Mouse (Mus musculus): ENCODE data around the gene Kng2. TPM values are rescaled to one million over a fixed set of nuclear protein-coding genes. Genes with fewer than 3 reads are reported as not detected.
"Not testable (repeated sequence)": the region's sequence is repeated elsewhere in the genome, so short reads cannot be mapped to it uniquely, and the experiment has no call there.

The Kng2 gene
- polyA plus RNA-seq, 1 experiment from 2014 or later = not detected

DNA sequence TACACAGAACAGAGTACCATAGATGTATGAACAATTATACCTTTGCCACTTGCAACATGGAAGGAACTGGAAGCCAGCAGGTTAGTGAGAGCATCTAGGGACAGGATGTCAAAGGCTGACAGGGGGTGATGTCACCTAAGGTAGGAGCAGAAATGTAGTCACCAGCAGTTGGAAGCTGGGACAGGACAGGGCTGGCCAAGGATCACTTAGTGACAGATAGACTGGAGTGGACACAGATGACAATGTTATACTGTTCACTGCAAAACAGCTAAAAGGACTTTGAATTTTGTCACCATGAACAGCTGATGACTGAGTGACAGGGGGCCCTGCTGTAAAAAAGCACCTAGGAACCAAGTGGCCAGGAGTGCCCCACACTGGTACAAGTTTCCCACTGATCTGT lies 2.7 kb downstream of the Kng2 start:
- ATAC-seq = no peak
- H3K36me3 ChIP-seq = no peaks in the 10 kb centered on the region
- no peaks in the 10 kb centered on the region for H3K9me3 ChIP-seq
- no peak overlapping the region for H3K9ac ChIP-seq (replicated peaks)
- H3K4me1 ChIP-seq (replicated peaks) = no peaks in the 10 kb centered on the region
- H3K27ac ChIP-seq = no peak overlapping the region
- H3K4me3 ChIP-seq (replicated peaks) = no peak overlapping the region
- no peaks in the 10 kb centered on the region for H3K27me3 ChIP-seq
- H3K4me2 ChIP-seq (replicated peaks) = no peak overlapping the region

- no peak overlapping the region for H3K4me2 ChIP-seq (replicated peaks)
- ATAC-seq = no peak
- no peaks in the 10 kb centered on the region for H3K9me3 ChIP-seq
- 36% methylated on average over 6 of the region's 6 CpGs for WGBS
- peaks cover 9% of the 10 kb centered on the region for H3K4me1 ChIP-seq (replicated peaks)
- H3K9ac ChIP-seq (replicated peaks) = no peak overlapping the region
- no peak overlapping the region for H3K4me3 ChIP-seq (replicated peaks)
- no peaks in the 10 kb centered on the region for H3K27me3 ChIP-seq
- H3K36me3 ChIP-seq = no peaks in the 10 kb centered on the region
- no peak overlapping the region for H3K27ac ChIP-seq
Measured at GRCm38 (mm10) chr16:23025111-23025510, 4.2 kb downstream of the Kng2 start.

DNA sequence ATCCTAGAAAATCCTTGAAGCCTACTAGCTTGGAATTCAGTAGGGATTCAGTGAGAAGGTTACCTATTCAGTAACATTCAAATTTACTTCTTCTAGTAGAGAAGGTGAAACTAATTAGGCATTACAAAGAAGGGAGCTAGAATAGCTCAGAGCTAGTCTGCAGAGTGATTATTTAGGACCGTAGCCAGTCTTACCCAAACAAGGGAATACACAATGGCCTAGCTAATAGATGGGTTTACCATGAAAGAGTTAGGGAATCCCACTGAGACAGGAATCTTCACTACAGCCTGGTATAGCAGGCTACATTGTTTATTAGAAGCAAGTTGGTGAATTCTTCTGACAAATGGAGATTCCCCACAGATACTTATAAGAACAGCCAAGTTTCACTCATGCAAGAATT lies 8.7 kb downstream of the Kng2 start:
- not testable (repeated sequence) for H3K9me3 ChIP-seq; H3K9ac ChIP-seq (replicated peaks); ATAC-seq; H3K4me1 ChIP-seq (replicated peaks); H3K36me3 ChIP-seq; H3K27me3 ChIP-seq; H3K27ac ChIP-seq; H3K4me2 ChIP-seq (replicated peaks); H3K4me3 ChIP-seq (replicated peaks)
- WGBS = 6% methylated on average over 1 of the region's 1 CpGs

- H3K4me2 ChIP-seq (replicated peaks) = not testable (repeated sequence)
- WGBS = 56% methylated on average over 8 of the region's 8 CpGs
Measured at GRCm38 (mm10) chr16:23014645-23015044, 14.6 kb downstream of the Kng2 start.

GRCm38 (mm10) chr16:23013786-23014185 lies 15.5 kb downstream of the Kng2 start:
- H3K36me3 ChIP-seq; H3K9me3 ChIP-seq; H3K27me3 ChIP-seq; H3K27ac ChIP-seq; ATAC-seq; H3K9ac ChIP-seq (replicated peaks); H3K4me1 ChIP-seq (replicated peaks); H3K4me3 ChIP-seq (replicated peaks); H3K4me2 ChIP-seq (replicated peaks): not testable (repeated sequence)
- 91% methylated on average over 2 of the region's 2 CpGs for WGBS

More at GRCm38 (mm10) chr16:23014645-23015044, 14.6 kb downstream of the Kng2 start:
- H3K4me1 ChIP-seq (replicated peaks); H3K27me3 ChIP-seq; H3K9ac ChIP-seq (replicated peaks); H3K9me3 ChIP-seq; H3K4me3 ChIP-seq (replicated peaks); H3K27ac ChIP-seq; ATAC-seq; H3K36me3 ChIP-seq: not testable (repeated sequence)

DNA sequence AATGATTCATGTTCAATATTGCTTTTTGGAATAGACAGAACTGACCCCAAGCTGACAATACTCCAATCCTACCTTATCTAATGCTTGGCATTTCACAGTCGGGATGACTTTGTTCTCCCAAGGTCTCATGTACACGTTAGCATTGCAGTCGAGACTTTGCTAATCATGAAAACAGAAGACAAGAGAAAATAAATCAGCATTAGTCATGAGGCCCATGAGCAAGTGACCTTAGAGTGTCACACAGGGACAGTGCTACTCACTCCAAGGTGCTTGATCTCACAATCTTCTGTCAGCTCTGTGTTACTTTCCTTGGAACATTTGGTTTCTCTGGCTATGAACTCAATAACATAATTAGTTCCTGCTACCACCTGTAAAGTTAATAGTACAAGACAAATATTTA lies 32.3 kb downstream of the Kng2 start:
- not testable (repeated sequence) for H3K9me3 ChIP-seq; H3K4me1 ChIP-seq (replicated peaks); H3K4me3 ChIP-seq (replicated peaks); H3K9ac ChIP-seq (replicated peaks); H3K4me2 ChIP-seq (replicated peaks); H3K36me3 ChIP-seq; ATAC-seq; H3K27ac ChIP-seq; H3K27me3 ChIP-seq
- 90% methylated on average over 3 of the region's 3 CpGs for WGBS

DNA sequence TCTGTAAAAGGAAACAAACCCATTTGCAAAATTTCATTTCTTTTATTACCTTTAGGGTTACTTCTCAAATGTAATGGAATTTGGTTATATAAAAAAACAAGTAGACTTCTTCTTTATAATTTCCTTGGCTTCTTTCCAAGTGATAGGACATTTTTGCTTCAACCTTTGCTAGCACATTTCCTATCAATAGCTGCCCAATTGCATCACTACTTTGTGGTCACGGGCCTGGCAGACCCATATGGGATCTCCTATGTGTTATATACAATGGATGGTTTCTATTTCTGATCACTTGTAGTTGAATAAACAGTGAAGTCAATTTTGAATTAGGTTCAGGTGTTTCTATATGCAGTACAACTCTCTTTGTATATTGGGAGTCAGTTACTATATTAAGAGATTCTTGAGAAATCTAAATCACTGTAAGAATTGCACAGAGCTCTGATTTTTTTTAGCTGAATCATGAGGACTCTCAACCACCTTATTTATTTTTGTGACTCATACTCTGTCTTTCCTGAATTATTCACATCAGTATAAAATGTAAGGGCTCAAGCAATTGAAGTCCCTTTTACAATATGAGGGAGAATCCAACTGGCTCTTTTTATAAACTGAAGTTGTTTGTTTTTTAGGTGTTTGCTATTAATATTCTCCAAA lies 61.8 kb downstream of the Kng2 start:
- 62% methylated on average over 1 of the region's 1 CpGs for WGBS
- no peak overlapping the region for H3K4me3 ChIP-seq (replicated peaks)
- no peak overlapping the region for H3K4me2 ChIP-seq (replicated peaks)
- ATAC-seq = no peak
- H3K27me3 ChIP-seq = no peaks in the 10 kb centered on the region
- H3K9ac ChIP-seq (replicated peaks) = no peak overlapping the region
- no peaks in the 10 kb centered on the region for H3K36me3 ChIP-seq
- no peaks in the 10 kb centered on the region for H3K9me3 ChIP-seq
- no peaks in the 10 kb centered on the region for H3K4me1 ChIP-seq (replicated peaks)
- H3K27ac ChIP-seq = no peak overlapping the region

GRCm38 (mm10) chr16:22963293-22963692 lies 66.0 kb downstream of the Kng2 start:
- H3K27ac ChIP-seq = no peak overlapping the region
- H3K9me3 ChIP-seq = no peaks in the 10 kb centered on the region
- no peak for ATAC-seq
- no peak overlapping the region for H3K9ac ChIP-seq (replicated peaks)
- H3K4me1 ChIP-seq (replicated peaks) = no peaks in the 10 kb centered on the region
- no peak overlapping the region for H3K4me2 ChIP-seq (replicated peaks)
- no peaks in the 10 kb centered on the region for H3K36me3 ChIP-seq
- no peak overlapping the region for H3K4me3 ChIP-seq (replicated peaks)
- no peaks in the 10 kb centered on the region for H3K27me3 ChIP-seq

DNA sequence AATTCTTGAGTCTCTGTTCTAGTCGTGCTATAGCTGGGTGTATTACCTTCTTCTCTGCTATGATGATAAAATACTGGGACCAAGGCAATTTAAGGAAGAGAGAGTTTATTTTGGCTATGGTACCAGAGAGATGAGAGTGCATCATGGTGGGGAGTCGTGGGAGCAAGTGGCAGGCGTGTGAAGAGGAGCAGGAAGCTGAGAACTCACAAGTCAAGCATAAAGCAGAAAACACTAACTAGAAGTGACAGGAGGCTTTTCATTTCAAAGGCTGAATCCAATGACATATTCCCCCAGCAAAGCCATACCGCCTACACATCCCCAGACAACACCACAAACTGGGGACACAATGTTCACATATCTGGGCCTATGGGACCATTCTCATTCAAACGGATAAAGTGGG lies 67.0 kb downstream of the Kng2 start:
- Histone ChIP-seq H3K4me3 (replicated peaks) (no peak overlapping the region), H3K4me2 (replicated peaks) (no peak overlapping the region), H3K27me3 (no peaks in the 10 kb centered on the region), H3K9ac (replicated peaks) (no peak overlapping the region), H3K36me3 (no peaks in the 10 kb centered on the region), H3K9me3 (no peaks in the 10 kb centered on the region), H3K4me1 (replicated peaks) (no peaks in the 10 kb centered on the region), H3K27ac (no peak overlapping the region)
- no peak for ATAC-seq
- WGBS = 74% methylated on average over 5 of the region's 5 CpGs

DNA sequence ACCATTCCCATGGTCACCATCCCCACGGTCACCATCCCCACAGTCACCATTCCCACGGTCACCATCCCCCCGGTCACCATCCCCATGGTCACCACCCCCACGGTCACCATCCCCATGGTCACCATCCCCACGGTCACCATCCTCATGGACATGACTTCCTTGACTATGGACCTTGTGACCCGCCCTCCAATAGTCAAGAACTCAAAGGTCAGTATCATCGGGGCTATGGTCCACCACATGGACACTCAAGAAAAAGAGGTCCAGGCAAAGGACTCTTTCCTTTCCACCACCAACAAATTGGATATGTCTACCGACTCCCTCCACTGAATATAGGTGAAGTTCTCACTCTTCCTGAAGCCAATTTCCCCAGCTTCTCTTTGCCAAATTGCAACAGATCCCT lies 68.2 kb downstream of the Kng2 start:
- H3K4me1 ChIP-seq (replicated peaks) = no peaks in the 10 kb centered on the region
- H3K27ac ChIP-seq = no peak overlapping the region
- H3K27me3 ChIP-seq = no peaks in the 10 kb centered on the region
- ATAC-seq = no peak
- H3K36me3 ChIP-seq = no peaks in the 10 kb centered on the region
- H3K4me2 ChIP-seq (replicated peaks) = no peak overlapping the region
- H3K9me3 ChIP-seq = no peaks in the 10 kb centered on the region
- WGBS = 94% methylated on average over 8 of the region's 8 CpGs
- no peak overlapping the region for H3K9ac ChIP-seq (replicated peaks)
- no peak overlapping the region for H3K4me3 ChIP-seq (replicated peaks)

DNA sequence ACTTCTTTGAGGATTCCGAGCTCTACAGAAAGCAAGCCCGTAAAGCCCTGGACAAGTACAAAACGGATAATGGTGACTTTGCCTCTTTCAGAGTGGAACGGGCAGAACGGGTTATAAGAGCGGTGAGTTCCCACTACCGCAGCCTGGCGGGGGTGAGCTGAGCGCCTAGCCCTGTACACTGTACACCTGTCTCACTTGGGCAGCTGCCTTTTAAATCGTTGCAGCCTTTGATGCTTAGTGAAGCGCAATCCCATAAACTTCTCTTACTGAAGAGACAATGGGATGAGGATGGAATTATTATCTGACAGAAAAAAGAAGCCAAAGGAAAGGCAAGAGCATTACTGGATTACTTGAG lies 73.2 kb downstream of the Kng2 start:
- no peaks in the 10 kb centered on the region for H3K9me3 ChIP-seq
- H3K4me1 ChIP-seq (replicated peaks) = 0 out of 2 replicates have a peak, but pooled peaks cover 3% of the 10 kb centered on the region
- 66% methylated on average over 11 of the region's 11 CpGs for WGBS
- H3K27me3 ChIP-seq = no peaks in the 10 kb centered on the region
- H3K27ac ChIP-seq = no peak overlapping the region
- H3K36me3 ChIP-seq = no peaks in the 10 kb centered on the region
- no peak overlapping the region for H3K9ac ChIP-seq (replicated peaks)
- ATAC-seq = peak; percentile 75
- H3K4me3 ChIP-seq (replicated peaks) = no peak overlapping the region
- 0 out of 2 replicates have a peak overlapping the region, but pooled peaks have one; percentile 4 for H3K4me2 ChIP-seq (replicated peaks)

GRCm38 (mm10) chr16:22955397-22956084 lies 73.7 kb downstream of the Kng2 start:
- ATAC-seq = peak; percentile 68
- Histone ChIP-seq H3K27ac (no peak overlapping the region), H3K9ac (replicated peaks) (no peak overlapping the region), H3K4me3 (replicated peaks) (no peak overlapping the region), H3K4me1 (replicated peaks) (0 out of 2 replicates have a peak, but pooled peaks cover 3% of the 10 kb centered on the region), H3K36me3 (no peaks in the 10 kb centered on the region), H3K9me3 (no peaks in the 10 kb centered on the region), H3K27me3 (no peaks in the 10 kb centered on the region), H3K4me2 (replicated peaks) (0 out of 2 replicates have a peak overlapping the region, but pooled peaks have one; percentile 4)
- WGBS = 38% methylated on average over 13 of the region's 13 CpGs

DNA sequence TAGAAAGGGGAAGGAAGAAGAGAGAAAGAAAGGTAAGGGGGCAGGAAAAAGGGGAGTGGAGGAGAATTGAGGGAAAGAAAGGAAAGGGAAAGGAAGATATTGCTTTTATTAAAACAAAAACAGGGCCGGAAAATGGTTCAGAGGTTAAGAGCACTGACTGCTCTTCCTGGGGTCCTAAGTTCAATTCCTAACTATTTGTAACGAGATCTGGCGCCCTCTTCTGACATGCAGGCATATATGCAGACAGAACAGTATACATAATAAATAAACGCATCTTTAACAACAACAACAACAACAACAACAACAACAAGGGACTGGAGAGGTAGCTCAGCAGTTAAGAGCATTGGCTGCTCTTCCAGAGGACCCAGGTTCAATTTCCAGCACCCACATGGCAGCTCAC lies 76.2 kb downstream of the Kng2 start:
- 38% methylated on average over 4 of the region's 4 CpGs for WGBS
- Histone ChIP-seq H3K27ac (no peak overlapping the region), H3K27me3 (no peaks in the 10 kb centered on the region), H3K4me3 (replicated peaks) (no peak overlapping the region), H3K4me2 (replicated peaks) (no peak overlapping the region), H3K9me3 (no peaks in the 10 kb centered on the region), H3K36me3 (no peaks in the 10 kb centered on the region), H3K4me1 (replicated peaks) (0 out of 2 replicates have a peak, but pooled peaks cover 3% of the 10 kb centered on the region), H3K9ac (replicated peaks) (no peak overlapping the region)
- ATAC-seq = no peak

Measured in midbrain, embryonic 13.5 days (tissue).